Comparison of ENCODE assay signal across 30 mouse cellular contexts in genomic region chr5:39458116-39458525, GRCm38 (mm10).
DNase-seq lines count a peak whose midpoint lies in the region; ATAC-seq and TF ChIP-seq lines count a peak whose summit lies in the region.
"Had no signal": no experiment of that assay in that cellular context is flagged by ENCODE, and none has a peak within 500 bp of the region (broad histone marks: within the 10 kb centered on the region; RNA-seq: fewer than 3 reads in every experiment).

No protein-coding gene starts in this region.

- no peaks in the 10 kb centered on the region for H3K9me3 ChIP-seq in kidney, postnatal 0 days (replicated peaks; ENCODE audit: low read length)
- H3K9me3 ChIP-seq: embryonic facial prominence, embryonic 15.5 days; forebrain, embryonic 12.5 days; hindbrain, embryonic 12.5 days; liver, embryonic 15.5 days; midbrain, embryonic 10.5 days; neural tube, embryonic 12.5 days had no signal

- no peak overlapping the region for H3K4me3 ChIP-seq in kidney, postnatal 0 days (replicated peaks; ENCODE audit: low read depth, low read length)
- H3K4me3 ChIP-seq: embryonic facial prominence, embryonic 15.5 days; forebrain, embryonic 12.5 days; hindbrain, embryonic 12.5 days; liver, embryonic 15.5 days; midbrain, embryonic 10.5 days; myocyte; neural tube, embryonic 12.5 days had no signal

- DNase-seq in cerebellum, postnatal 4 days (ENCODE audit: low spot score in 2 of 2), result no peak
- DNase-seq in kidney, postnatal 0 days (ENCODE audit: low spot score), result peak; percentile 57
- DNase-seq in kidney, adult 8-10 months, result no peak
- DNase-seq in cerebellum, adult 9-10 months, result peak; percentile 97
- DNase-seq in cerebellum, postnatal 36 days, result peak; percentile 71 to 84
- DNase-seq in adipocyte (ENCODE audit: low spot score), result no peak
- no peak for DNase-seq in layer of hippocampus, adult 8-10 months (ENCODE audit: low spot score in 2 of 2)
- DNase-seq: adrenal gland, adult 8-10 months; forebrain, postnatal 0 days; gastrocnemius, postnatal 25 days; heart, adult 11 months; heart, postnatal 36 days; kidney, postnatal 10 days; layer of hippocampus, adult 9-11 months; lung, embryonic 14.5 days; thymus, postnatal 14 days had no signal

- WGBS in kidney, postnatal 0 days, result 48% methylated on average over 2 of the region's 2 CpGs

- ATAC-seq in cerebellum, adult (ENCODE audit: insufficient number of reproducible peaks, low FRiP score, low TSS enrichment), result peak; percentile 96
- ATAC-seq in kidney, postnatal 0 days (replicated peaks; ENCODE audit: low FRiP score, low read depth), result no peak
- ATAC-seq: activated CD4-positive, CD25-positive, alpha-beta regulatory T cell, adult 4 months; forebrain, postnatal 0 days; hindbrain, postnatal 0 days; intestine, embryonic 16.5 days; midbrain, embryonic 16.5 days had no signal

- H3K27me3 ChIP-seq in kidney, postnatal 0 days (ENCODE audit: insufficient read depth, low read length), result no peaks in the 10 kb centered on the region
- H3K27me3 ChIP-seq: CH12.LX; embryonic facial prominence, embryonic 15.5 days; forebrain, embryonic 12.5 days; hindbrain, embryonic 12.5 days; liver, embryonic 15.5 days; neural tube, embryonic 12.5 days had no signal

- no peak for TF ChIP-seq CTCF in kidney, postnatal 0 days (IDR thresholded peaks at IDR 0.05; ENCODE audit: low read depth)

- no peaks in the 10 kb centered on the region for H3K36me3 ChIP-seq in kidney, postnatal 0 days (ENCODE audit: insufficient read depth, low read length)
- H3K36me3 ChIP-seq: embryonic facial prominence, embryonic 15.5 days; forebrain, embryonic 12.5 days; hindbrain, embryonic 12.5 days; liver, embryonic 15.5 days; midbrain, embryonic 10.5 days; neural tube, embryonic 12.5 days had no signal

- no peak overlapping the region for H3K9ac ChIP-seq in kidney, postnatal 0 days (ENCODE audit: low read depth, low read length)
- H3K9ac ChIP-seq: embryonic facial prominence, embryonic 15.5 days; forebrain, embryonic 12.5 days; forebrain, postnatal 0 days; hindbrain, embryonic 12.5 days; liver, embryonic 15.5 days; lung, embryonic 14.5 days; neural tube, embryonic 12.5 days had no signal

- no peak overlapping the region for H3K27ac ChIP-seq in kidney, postnatal 0 days
- H3K27ac ChIP-seq: embryonic facial prominence, embryonic 15.5 days; forebrain, embryonic 12.5 days; hindbrain, embryonic 12.5 days; hindbrain, postnatal 0 days; liver, embryonic 15.5 days; midbrain, embryonic 10.5 days; neural tube, embryonic 12.5 days had no signal

- no peaks in the 10 kb centered on the region for H3K4me1 ChIP-seq in kidney, postnatal 0 days (replicated peaks; ENCODE audit: insufficient read depth, low read length)
- H3K4me1 ChIP-seq: embryonic facial prominence, embryonic 15.5 days; forebrain, embryonic 12.5 days; hindbrain, embryonic 12.5 days; liver, embryonic 15.5 days; midbrain, embryonic 10.5 days; neural tube, embryonic 12.5 days had no signal

- no peak overlapping the region for H3K4me2 ChIP-seq in kidney, postnatal 0 days (ENCODE audit: low read length)
- H3K4me2 ChIP-seq: embryonic facial prominence, embryonic 15.5 days; forebrain, embryonic 12.5 days; heart, embryonic 11.5 days; hindbrain, embryonic 12.5 days; liver, embryonic 15.5 days; lung, embryonic 14.5 days; neural tube, embryonic 12.5 days had no signal

Comparison
In these comparisons a context has a peak if more than half of its experiments do, and no peak if none do; other contexts are left out.
1. DNase-seq: peak in kidney, postnatal 0 days (single experiment), cerebellum, adult 9-10 months (single experiment) and cerebellum, postnatal 36 days (2 of 2); none in cerebellum, postnatal 4 days (0 of 2), kidney, adult 8-10 months (0 of 2), adipocyte (single experiment) and layer of hippocampus, adult 8-10 months (0 of 2).